Mouse (Mus musculus): ENCODE data around the gene Rack1. TPM values are rescaled to one million over a fixed set of nuclear protein-coding genes. Genes with fewer than 3 reads are reported as not detected.
A peak's percentile ranks its signal among the peaks of the same experiment; 100 is the strongest.
"Not testable (repeated sequence)": the region's sequence is repeated elsewhere in the genome, so short reads cannot be mapped to it uniquely, and the experiment has no call there.

Rack1 gene
- total RNA-seq, 2 experiments from 2014 or later = 299 to 361 TPM

DNA sequence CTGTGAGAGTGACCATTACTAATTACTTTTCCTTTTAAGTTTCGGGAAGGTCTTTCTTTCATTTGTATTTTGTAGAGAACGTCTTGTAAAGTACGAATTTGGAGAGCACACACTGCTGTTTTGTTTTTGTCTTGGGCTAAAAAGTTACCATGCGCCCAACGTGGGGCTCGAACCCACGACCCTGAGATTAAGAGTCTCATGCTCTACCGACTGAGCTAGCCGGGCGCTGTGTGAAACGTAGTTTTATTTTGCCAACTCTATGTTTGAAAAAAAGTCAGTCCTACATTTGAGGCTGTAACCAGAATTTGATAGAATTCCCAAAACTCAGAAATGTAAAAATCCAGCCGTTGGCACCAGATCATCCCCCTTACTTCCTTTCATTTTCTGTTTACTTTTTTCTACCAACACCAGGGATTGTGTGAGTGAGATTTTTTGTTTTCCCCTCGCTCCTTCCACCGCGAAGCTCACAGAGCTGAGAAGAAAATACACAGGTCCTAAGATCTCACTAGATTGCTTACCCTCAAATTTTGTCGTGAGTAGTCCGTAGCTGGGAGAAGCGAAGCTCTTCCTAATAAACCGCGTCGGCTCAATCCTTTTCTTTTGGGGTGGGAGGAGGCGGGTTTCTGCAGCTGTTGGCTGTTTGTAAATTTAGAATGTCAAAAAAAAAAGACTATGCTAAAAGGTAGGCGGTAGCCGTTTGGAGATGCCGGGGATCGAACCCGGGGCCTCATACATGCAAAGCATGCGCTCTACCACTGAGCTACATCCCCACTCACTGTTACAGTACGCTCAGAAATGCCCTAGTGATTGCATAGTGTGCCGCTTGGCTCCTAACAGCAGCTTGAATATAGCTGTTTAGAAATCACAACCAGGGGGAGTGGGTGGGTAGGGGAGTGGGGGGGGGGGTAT, 33.9 kb downstream of the Rack1 start:
- intact Hi-C loops (cut with DNase I) = loop anchor here (1.0 kb wide), 1 partner anchor 22 kb away; no protein-coding TSS in a partner anchor
- peak; percentile 85 to 93 for DNase-seq

DNA sequence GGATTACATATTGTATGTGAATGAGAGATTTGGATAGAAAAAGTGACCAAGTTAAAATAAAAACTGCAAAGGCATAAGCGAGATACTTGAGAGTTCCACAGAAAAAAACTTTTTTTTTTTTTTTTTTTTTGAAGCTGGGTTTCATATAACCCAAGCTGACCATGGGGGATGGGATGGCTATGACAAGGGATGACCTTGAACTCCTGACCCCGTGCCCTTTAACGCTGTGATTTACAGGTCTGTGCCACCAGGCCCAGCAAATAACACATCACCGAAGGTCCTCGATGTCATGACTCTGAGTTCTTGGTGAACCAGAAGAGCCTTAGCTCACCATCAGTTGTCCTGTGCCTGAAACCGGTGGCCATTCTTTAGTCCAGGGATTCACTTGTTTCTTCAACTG, 35.8 kb downstream of the Rack1 start:
- DNase-seq = no peak
- intact Hi-C loops (cut with DNase I) = loop anchor here (2.0 kb wide), 1 partner anchor 17 kb away; no protein-coding TSS in a partner anchor

DNA sequence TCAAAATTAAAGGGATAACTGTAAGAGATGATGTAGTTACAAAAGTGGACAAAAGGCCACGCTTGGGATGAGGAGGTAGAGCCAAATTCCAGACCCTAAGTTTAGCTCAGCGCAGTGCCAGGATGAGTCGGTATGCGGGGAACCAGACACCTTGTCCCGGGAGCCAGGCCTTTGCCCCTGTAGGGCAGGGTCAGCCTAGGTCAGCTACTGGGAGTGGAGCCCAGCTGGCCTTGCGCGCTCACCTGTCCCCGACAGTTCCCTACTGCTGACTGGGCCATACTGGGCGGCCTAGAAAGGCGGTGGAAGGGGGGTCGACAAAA, 36.8 kb downstream of the Rack1 start:
- DNase-seq = peak in 1 of 2 experiments; percentile 75
- intact Hi-C loops (cut with DNase I) = loop anchor here (2.0 kb wide), 1 partner anchor 18 kb away; no protein-coding TSS in a partner anchor

DNA sequence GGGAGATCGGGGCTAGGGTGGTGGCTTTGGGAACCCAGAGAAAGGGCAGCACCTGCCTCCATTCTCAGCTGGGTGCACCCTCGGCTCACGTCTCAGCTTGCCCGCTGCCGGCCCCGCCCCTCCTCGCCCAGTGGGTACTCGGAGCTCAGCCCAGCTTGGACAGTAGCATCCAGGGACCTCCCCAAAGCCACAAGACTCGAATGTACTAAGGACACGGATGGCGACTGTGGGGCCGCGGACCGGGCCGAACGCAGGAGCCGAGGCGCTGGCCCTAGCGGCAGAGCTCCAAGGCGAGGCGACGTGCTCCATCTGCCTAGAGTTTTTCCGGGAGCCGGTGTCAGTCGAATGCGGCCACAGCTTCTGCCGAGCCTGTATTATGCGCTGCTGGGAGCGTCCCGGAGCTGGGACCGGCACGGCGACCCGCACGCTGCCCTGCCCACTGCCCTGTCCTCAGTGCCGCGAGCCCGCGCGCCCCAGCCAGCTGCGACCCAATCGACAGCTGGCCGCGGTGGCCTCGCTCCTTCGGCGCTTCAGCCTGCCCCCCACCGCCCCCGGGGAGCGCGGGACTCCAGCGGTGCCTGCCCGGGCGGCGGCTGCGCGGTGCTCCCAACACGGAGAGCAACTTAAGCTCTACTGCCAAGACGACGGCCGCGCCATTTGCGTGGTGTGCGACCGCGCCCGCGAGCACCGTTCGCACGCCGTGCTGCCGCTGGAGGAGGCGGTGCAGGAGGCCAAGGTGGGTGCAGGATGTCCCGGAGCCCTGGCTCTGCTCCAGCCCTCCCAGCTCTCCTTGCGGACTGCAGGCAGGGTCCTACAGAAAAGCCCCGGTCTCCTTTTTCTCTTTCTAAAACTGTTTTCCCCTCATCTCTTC, 37.4 kb downstream of the Rack1 start:
- intact Hi-C loops (cut with DNase I) = loop anchor here (2.0 kb wide), 1 partner anchor 19 kb away; no protein-coding TSS in a partner anchor
- peak; percentile 64 to 67 for DNase-seq

DNA sequence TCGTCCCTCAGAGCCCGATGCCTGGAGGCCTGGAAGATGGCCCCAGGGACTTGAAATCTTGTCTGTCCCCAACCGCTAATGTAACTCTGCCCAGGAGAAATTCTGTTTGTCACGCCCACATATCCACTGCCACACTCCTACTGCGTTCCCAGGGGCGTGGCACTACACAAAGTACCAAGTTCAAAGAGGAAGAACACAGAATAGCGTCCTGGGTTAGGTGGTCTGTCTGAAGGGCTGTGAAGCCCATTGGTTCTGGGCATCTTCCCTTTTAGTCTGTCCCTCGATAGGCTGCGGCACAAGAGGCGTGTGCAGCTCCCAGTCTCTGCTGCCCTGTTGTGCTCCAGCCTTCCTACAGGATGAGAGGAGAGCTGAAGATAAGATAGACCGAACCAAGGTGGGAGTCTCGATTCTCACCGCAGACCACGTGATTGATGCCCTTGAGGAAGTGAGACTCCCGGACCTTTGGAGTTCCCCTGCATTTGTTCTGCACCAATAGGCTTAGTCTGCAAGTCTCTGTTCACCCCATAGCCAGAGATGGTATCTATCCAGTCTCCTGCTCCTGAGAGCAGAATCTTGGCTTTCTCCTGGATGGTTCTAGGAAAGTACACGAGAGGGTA, 38.2 kb downstream of the Rack1 start:
- DNase-seq = no peak
- intact Hi-C loops (cut with DNase I) = no loop called here

DNA sequence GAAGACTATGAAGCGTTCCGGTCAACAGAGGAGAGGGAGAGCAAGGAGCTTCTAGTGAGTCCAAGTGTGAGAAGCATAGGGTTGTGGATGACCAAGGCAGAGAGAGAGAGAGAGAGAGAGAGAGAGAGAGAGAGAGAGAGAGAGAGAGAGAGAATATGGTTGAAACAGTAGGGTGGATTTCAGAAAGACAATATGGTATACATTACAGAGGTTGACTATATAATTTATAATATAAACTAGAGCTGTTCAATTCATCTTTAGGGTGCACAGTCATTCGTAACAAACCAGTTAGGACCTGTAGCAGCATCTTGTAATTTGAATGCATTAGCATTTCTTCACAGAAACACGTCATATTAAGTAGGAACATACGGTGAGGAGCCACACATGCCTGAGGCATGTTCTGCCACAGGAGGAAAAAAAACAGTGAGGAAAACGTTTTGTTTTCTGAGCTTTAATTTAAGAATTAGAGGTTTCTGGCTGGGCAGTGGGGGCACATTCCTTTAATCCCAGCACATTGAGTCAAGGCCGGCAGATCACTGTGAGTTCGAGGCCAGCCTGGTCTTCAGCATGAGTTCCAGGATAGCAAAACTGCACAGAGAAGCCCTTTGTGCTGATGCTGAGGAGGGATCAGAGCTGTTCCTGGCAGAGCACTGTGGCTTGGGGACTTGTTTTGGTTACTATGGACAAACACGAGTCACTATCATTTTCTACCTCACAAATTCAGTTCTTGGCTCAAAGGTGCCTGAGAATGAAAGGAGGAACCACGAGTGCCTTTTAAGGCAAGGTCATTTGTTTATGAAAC, 38.9 kb downstream of the Rack1 start:
- intact Hi-C loops (cut with DNase I) = no loop called here
- no peak for DNase-seq

DNA sequence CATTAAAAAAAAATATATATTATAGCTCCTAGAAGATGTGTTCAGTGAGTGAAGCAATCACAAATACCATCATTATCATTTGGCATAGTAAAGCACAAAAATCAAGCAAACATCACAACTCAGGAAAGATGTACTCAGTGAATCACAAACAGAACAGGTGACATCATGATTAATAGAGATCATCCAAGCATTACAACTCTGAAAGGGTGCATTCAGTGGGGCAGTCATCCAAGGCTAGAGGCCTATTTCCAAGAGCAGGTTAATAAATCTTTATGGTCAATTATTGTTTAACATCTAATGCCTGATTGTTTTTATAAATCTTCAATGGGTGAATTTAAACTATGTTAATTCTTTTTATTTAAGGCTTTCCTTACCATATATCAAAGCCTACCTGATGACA, 40.7 kb downstream of the Rack1 start:
- intact Hi-C loops (cut with DNase I) = no loop called here
- no peak for DNase-seq

DNA sequence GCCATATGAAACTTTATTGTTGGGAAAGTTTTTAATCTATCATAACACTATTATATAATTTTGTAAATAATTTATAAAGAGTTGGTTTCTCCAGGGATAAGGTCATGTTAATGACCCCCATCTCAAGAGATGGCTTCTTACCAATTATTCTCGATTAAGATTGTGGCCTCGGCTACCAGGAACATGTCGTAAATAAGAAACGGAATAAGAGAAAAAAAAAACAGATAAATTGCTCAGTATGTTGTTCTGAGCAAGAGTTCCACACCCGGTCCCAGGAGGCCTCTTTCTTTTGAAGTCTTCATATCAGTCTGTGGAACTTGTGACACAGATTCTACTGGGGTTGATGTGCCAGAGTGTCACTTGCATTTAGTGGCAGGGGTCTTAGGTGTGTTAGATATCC, 41.1 kb downstream of the Rack1 start:
- DNase-seq = no peak
- intact Hi-C loops (cut with DNase I) = no loop called here

DNA sequence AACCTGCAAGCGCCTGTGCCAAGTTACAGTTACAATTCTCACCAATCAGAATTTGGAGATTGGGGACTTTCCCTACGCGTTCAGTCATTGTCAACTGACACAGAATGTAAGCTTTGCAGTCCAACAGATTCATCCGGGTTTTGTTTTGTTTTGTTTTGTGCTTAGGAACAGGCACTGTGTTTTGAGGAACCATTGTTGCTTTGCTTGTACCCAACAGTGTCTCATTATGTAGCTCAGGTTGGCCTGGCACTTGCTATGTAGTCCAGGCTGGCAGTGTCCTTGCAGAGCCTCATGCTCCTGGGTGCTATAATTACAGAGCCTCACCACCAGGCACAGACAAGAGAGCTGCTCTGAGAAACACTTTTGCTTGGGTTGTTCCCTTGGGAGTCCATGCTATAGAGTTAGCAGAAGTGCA, 42.3 kb downstream of the Rack1 start:
- no peak for DNase-seq
- intact Hi-C loops (cut with DNase I) = no loop called here

DNA sequence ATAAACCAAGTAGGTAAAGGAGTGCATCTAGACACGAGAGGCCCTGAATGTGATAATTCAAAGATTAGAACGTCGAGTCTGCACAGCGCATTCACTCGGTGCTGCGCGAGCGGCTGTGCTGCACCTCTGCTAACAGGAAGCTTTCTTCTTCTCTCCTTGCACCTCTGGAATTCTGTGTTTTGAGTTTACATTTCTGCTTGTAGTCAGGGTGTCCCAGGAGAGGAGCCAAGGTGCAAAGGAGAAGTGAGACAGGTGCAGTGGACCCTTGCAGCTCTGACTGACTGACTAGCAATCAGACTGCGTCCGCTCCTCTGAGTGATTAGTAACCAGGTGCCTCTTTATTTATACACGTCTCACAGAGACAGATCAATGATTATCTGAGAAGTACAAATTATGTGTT, 43.1 kb downstream of the Rack1 start:
- DNase-seq = no peak
- intact Hi-C loops (cut with DNase I) = no loop called here

DNA sequence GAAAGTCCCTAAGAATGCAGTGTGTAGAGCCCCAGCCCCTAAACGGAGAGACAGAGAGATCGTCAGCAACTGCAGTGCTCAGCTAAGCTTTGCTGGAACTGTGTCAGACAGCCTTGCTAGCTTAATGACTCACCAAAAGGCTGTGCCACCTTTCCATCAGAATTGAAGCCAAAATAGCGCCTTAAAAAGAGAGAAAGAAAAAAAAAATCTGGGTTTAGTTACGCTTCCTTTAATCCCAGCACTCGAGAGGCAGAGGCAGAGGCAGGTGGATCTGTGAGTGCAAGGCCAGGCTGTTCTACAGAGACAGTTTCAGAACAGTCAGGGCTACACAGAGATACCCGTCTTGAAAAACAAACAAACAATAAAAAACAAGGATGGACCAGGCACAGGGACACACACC, 44.2 kb downstream of the Rack1 start:
- no peak for DNase-seq
- intact Hi-C loops (cut with DNase I) = no loop called here

DNA sequence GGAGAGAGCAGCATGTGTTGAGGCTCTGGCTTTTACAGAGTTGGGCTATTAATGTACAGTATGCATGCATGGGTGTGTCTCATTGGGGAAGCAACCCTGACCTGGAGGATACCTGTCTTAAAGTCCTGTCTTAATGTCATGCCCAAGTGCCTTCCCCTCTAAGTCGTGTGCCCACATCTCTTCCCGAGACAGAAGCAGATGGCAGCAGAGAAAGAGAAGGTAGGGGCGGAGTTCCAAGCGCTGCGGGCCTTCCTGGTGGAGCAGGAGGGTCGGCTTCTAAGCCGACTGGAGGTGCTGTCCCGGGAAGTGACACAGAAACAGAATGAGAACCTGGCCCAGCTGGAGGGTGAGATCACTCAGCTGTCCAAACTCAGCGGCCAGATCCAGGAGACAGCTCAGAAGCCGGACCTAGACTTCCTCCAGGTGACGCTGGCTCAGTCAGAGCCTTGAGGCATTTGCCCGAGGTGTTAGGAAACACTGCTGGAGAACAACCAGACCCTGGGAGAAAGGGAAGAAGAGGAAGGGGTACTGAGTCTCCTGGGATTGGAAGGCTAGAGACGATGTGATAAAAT, 45.2 kb downstream of the Rack1 start:
- DNase-seq = no peak
- intact Hi-C loops (cut with DNase I) = no loop called here

DNA sequence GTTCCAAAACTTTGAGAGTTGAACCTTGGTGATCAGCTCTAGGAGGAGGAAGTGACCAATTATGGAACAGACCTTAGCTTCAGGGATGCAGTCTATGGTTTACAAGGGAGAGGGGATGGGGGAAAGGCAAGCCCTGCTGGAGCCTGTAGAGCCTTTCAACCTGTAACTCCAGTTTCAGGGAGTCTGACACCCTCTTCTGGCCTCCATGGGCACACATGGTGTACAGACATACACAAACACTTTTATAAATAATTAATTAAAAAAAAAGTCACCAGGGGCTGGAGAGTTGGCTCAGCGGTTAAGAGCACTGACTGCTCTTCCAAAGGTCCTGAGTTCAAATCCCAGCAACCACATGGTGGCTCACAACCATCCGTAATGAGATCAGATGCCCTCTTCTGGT, 46.2 kb downstream of the Rack1 start:
- intact Hi-C loops (cut with DNase I); DNase-seq: not testable (repeated sequence)

DNA sequence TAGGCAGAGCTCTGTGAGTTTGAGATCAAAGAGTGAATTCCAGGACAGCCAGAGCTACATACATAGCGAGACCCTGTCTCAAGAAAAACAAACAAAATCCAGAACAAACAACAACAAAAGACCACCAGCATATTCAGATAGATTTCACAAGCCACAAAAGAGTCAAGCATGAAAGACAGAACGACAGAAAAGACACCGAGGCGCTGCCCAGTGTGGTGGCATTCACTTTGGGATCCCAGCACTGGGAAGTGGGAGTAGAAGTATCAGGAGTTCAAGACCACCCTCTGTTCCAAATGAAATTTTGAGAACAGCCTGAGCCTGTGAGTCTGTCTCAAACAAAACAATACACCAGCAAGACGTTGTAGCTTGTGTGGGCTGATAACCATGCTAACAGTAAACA, 46.7 kb downstream of the Rack1 start:
- intact Hi-C loops (cut with DNase I) = no loop called here
- DNase-seq = no peak

DNA sequence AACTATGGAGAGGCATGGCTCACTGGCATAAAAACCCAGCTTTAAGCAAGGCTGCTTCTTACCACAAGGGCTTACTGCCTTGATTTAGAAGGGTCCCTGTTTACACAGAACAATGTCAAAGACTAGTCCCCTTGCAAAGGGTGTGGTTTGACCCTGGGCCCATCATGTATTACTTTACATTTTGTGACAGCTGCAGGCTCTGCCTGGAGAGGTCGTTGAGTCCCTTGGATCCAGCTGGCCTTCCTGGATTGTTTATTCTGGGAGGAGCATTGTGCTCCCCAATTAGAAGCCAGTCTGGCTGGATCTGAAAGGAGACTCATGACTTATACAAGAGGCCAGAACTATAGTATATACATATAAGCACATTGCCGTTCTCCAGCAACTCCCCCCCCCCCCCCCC, 50.1 kb downstream of the Rack1 start:
- intact Hi-C loops (cut with DNase I) = no loop called here
- DNase-seq = no peak

DNA sequence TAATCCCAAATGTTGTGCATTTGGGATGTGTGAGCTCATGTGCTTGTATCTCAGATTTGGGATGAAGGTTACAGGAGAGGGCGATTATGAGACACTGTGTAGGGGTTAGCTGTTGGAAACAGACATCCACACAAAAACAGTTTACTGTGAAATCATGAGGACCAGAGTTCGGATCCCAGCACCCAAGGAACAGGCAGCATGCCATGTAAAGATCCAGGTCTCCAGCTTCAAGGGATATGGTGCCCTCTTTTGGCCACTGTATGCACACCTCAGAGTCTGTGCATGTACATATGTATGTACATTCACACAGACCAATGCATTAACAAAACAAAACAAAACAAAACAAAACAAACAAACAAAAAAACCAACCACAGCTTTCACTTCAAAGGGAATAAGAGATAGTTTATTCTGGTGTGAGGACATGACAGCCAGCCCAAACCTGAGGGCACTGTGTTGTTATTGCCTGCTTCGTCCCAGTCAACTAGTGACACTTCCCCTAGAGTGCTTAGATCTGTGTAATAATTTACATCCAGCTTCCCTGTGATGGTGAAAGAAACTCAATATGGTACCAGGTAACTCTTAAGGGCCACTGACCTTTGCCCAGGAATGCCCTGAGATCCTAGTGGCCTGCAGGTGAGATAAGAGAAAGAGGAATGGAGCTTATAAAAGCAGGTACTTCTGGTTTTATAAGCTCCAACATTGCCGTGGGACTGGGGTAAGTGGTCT, 51.3 kb downstream of the Rack1 start:
- no peak for DNase-seq
- intact Hi-C loops (cut with DNase I) = no loop called here

DNA sequence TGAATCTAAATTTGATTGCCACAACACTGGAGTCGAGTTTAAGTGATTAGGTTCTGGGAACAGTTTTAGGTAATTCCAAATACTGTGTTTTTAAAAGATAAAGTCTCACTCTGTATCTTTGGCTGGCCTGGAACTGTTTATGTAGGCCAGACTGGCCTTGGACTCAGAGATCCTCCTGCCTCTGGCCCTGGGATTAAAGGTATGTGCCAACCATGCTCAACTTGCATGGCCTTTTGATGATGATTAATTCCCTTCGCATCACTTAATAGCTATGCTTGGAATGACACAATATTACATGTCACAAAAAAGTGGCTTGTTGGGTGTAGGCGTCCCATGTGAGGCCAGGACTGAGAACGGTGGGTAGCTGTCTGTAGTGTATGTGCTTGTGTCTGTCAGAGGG, 52.1 kb downstream of the Rack1 start:
- intact Hi-C loops (cut with DNase I) = no loop called here
- DNase-seq = no peak

DNA sequence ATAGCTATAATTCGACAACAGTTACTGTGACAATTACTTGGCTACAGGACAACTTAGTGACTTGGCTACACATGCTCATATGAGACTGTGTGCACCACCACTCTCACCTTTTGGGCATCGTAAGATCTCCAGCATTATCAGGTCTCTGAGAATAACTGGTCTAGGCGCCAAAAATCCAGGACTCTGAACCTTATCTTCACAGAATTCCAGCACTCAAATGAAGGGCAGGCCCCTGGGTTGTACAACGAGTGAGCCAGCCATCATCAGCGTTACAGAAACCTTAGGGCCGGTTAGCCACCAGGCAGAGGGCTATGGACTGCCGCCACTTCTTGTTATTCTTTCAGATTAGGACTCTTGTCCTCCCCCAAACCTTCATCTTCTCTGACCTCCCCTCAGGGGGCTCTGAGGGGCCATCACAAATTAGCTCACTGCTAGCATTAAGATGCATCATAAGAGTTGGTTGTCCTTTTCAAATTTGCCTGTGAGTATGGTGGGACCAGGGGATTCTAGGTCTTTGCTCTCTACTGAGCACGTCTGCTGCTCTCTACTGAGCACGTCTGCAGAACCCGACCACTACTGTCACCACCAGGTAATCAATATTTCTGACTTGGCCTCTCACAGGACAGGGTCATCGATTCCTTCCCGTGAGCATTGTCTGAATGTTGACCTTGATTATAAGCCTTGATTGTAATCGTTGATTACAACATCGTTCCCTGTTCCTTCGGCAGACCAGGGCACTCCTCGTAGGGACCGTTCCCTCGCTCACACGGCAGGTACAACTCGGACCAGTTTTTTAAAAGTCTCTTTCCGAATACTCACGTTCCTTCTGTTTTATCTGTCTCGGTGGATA, 52.7 kb downstream of the Rack1 start:
- intact Hi-C loops (cut with DNase I) = no loop called here
- no peak for DNase-seq
